Mouse (Mus musculus) MEL (cell line): Measurements from ENCODE around the gene Sidt2. TPM values are rescaled to one million over a fixed set of nuclear protein-coding genes. Genes with fewer than 3 reads are reported as not detected.

ENCODE experiments used
- DNase-seq: peaks from one replicate; pipeline ENCODE4 v3.0.0; 2011; ENCODE audit warnings: low read depth, low spot score
- H3K27ac ChIP-seq: 2 replicates; pipeline ENCODE4 v1.5.1; 2012; ENCODE audit warnings: low read depth, mild to moderate bottlenecking, control low read depth, low read length, moderate library complexity; ENCODE audit not compliant: control insufficient read depth
- H3K27me3 ChIP-seq, 2 experiments: fragments of 150-350 bp in 1 of 2; sonication (generic) in 1 of 2; 2 replicates each; pipeline ENCODE4 v1.6.1; 2012; ENCODE audit warnings: low read length in 2 of 2, mild to moderate bottlenecking in 2 of 2, improper control_type of control experiment in 1 of 2, moderate library complexity in 1 of 2; ENCODE audit not compliant: insufficient read depth in 2 of 2, control insufficient read depth in 1 of 2
- H3K36me3 ChIP-seq, 2 experiments: 2 replicates each; pipeline ENCODE4 v1.6.1; 2012 to 2014; ENCODE audit warnings: low read length in 2 of 2, improper control_type of control experiment in 1 of 2, inconsistent platforms in 1 of 2, mild to moderate bottlenecking in 1 of 2; ENCODE audit not compliant: insufficient read depth in 2 of 2, control insufficient read depth in 1 of 2
- H3K4me1 ChIP-seq, 2 experiments: fragments of 150-350 bp in 1 of 2; sonication (generic) in 1 of 2; 2 replicates each; pipeline ENCODE4 v1.6.1; 2012; ENCODE audit warnings: low read length in 2 of 2, improper control_type of control experiment in 1 of 2, mild to moderate bottlenecking in 1 of 2; ENCODE audit not compliant: insufficient read depth in 2 of 2, control insufficient read depth in 1 of 2
- H3K4me3 ChIP-seq, 2 experiments: fragments of 150-350 bp in 1 of 2; sonication (generic) in 1 of 2; 2 replicates each; pipeline ENCODE4 v1.5.1; 2012; ENCODE audit warnings: low read depth in 2 of 2, low read length in 2 of 2, mild to moderate bottlenecking in 2 of 2, moderate library complexity in 2 of 2, control low read depth in 1 of 2, improper control_type of control experiment in 1 of 2; ENCODE audit not compliant: control insufficient read depth in 1 of 2, insufficient read depth in 1 of 2
- H3K79me2 ChIP-seq: 2 replicates; pipeline ENCODE4 v1.6.1; 2012; ENCODE audit warnings: mild to moderate bottlenecking, low read length, moderate library complexity; ENCODE audit not compliant: control insufficient read depth, poor library complexity, insufficient read depth
- H3K9ac ChIP-seq: 2 replicates; pipeline ENCODE4 v1.6.1; 2012; ENCODE audit warnings: low read depth, mild to moderate bottlenecking, control low read depth, low read length, moderate library complexity; ENCODE audit not compliant: control insufficient read depth, poor library complexity, severe bottlenecking
- H3K9me3 ChIP-seq: fragments of 150-350 bp; sonication (generic); replicated peaks from 2 replicates; pipeline ENCODE4 v1.6.1; 2012; ENCODE audit warnings: mild to moderate bottlenecking, low read length, improper control_type of control experiment, moderate library complexity; ENCODE audit not compliant: insufficient read depth
- BHLHE40 ChIP-seq: IDR thresholded peaks from 2 replicates; pipeline ENCODE4 v1.6.1; 2012; ENCODE audit warnings: low read depth, mild to moderate bottlenecking, inconsistent platforms, low read length, improper control_type of control experiment, borderline replicate concordance
- CHD1 ChIP-seq: IDR thresholded peaks from 2 replicates; pipeline ENCODE4 v1.6.1; 2012; ENCODE audit warnings: low read depth, mild to moderate bottlenecking, inconsistent platforms, low read length, improper control_type of control experiment
- CHD2 ChIP-seq: IDR thresholded peaks from 2 replicates; pipeline ENCODE4 v1.6.1; 2011; ENCODE audit warnings: low read length, improper control_type of control experiment
- CTCF ChIP-seq, 3 experiments: IDR thresholded peaks in 2 of 3; conservative IDR thresholded peaks in 1 of 3; 2 replicates each; pipeline ENCODE4 v1.5.1; 2011 to 2012; ENCODE audit warnings: low read length in 3 of 3, low read depth in 2 of 3, mild to moderate bottlenecking in 2 of 3, improper control_type of control experiment in 1 of 3, inconsistent platforms in 1 of 3, mixed read lengths in 1 of 3, moderate library complexity in 1 of 3; ENCODE audit not compliant: control insufficient read depth in 1 of 3, insufficient read depth in 1 of 3, poor library complexity in 1 of 3, severe bottlenecking in 1 of 3
- E2F4 ChIP-seq: IDR thresholded peaks from 2 replicates; pipeline ENCODE4 v1.6.1; 2011; ENCODE audit warnings: low read depth, low read length, improper control_type of control experiment, borderline replicate concordance
- ELF1 ChIP-seq: IDR thresholded peaks from 2 replicates; pipeline ENCODE4 v1.6.1; 2014; ENCODE audit warnings: low read depth, mild to moderate bottlenecking, inconsistent platforms, low read length, improper control_type of control experiment, moderate library complexity
- EP300 ChIP-seq, 2 experiments: IDR thresholded peaks; 2 replicates each; pipeline ENCODE4 v1.6.1; 2011; ENCODE audit warnings: improper control_type of control experiment in 2 of 2, low read length in 2 of 2, low read depth in 1 of 2, mild to moderate bottlenecking in 1 of 2
- ETS1 ChIP-seq: IDR thresholded peaks from 2 replicates; pipeline ENCODE4 v1.6.1; 2012; ENCODE audit warnings: low read depth, mild to moderate bottlenecking, inconsistent platforms, low read length, improper control_type of control experiment, moderate library complexity
- GABPA ChIP-seq: IDR thresholded peaks from 2 replicates; pipeline ENCODE4 v1.6.1; 2012; ENCODE audit warnings: low read depth, mild to moderate bottlenecking, inconsistent platforms, low read length, improper control_type of control experiment, moderate library complexity
- HCFC1 ChIP-seq: IDR thresholded peaks from 2 replicates; pipeline ENCODE4 v1.6.1; 2012; ENCODE audit warnings: low read depth, mild to moderate bottlenecking, inconsistent platforms, low read length, improper control_type of control experiment, moderate library complexity
- JUND ChIP-seq: IDR thresholded peaks from 2 replicates; pipeline ENCODE4 v1.6.1; 2011; ENCODE audit warnings: low read depth, mild to moderate bottlenecking, improper control_type of control experiment, low read length
- KAT2A ChIP-seq: conservative IDR thresholded peaks from 2 replicates; pipeline ENCODE4 v1.6.1; 2012; ENCODE audit warnings: low read depth, low read length, improper control_type of control experiment, inconsistent platforms
- MAFK ChIP-seq: IDR thresholded peaks from 2 replicates; pipeline ENCODE4 v1.6.1; 2011; ENCODE audit warnings: low read depth, mild to moderate bottlenecking, low read length, improper control_type of control experiment, borderline replicate concordance
- MAZ ChIP-seq: IDR thresholded peaks from 2 replicates; pipeline ENCODE4 v1.6.1; 2012; ENCODE audit warnings: low read depth, mild to moderate bottlenecking, inconsistent platforms, low read length, improper control_type of control experiment
- MXI1 ChIP-seq: IDR thresholded peaks from 2 replicates; pipeline ENCODE4 v1.6.1; 2011; ENCODE audit warnings: mild to moderate bottlenecking, low read depth, low read length, improper control_type of control experiment
- MYB ChIP-seq: IDR thresholded peaks from 2 replicates; pipeline ENCODE4 v1.6.1; 2011; ENCODE audit warnings: mild to moderate bottlenecking, low read depth, low read length, improper control_type of control experiment
- MYC ChIP-seq: IDR thresholded peaks from 2 replicates; pipeline ENCODE4 v1.6.1; 2011; ENCODE audit warnings: low read depth, mild to moderate bottlenecking, low read length, improper control_type of control experiment, moderate library complexity
- NELFE ChIP-seq: IDR thresholded peaks from 2 replicates; pipeline ENCODE4 v1.6.1; 2011; ENCODE audit warnings: low read depth, low read length, improper control_type of control experiment
- NRF1 ChIP-seq: IDR thresholded peaks from 2 replicates; pipeline ENCODE4 v1.6.1; 2014; ENCODE audit warnings: low read depth, mild to moderate bottlenecking, inconsistent platforms, low read length, improper control_type of control experiment, moderate library complexity; ENCODE audit not compliant: poor library complexity, insufficient read depth, severe bottlenecking
- POLR2A ChIP-seq, 2 experiments: IDR thresholded peaks; 2 replicates each; pipeline ENCODE4 v1.6.1; 2011 to 2012; ENCODE audit warnings: low read length in 2 of 2, mild to moderate bottlenecking in 2 of 2, control low read depth in 1 of 2, improper control_type of control experiment in 1 of 2, low read depth in 1 of 2, moderate library complexity in 1 of 2; ENCODE audit not compliant: control insufficient read depth in 1 of 2, insufficient read depth in 1 of 2, poor library complexity in 1 of 2
- POLR2AphosphoS2 ChIP-seq: IDR thresholded peaks from 2 replicates; pipeline ENCODE4 v1.6.1; 2011; ENCODE audit warnings: low read length, improper control_type of control experiment
- POLR2AphosphoS5 ChIP-seq: IDR thresholded peaks from 2 replicates; pipeline ENCODE4 v1.6.1; 2012; ENCODE audit warnings: low read depth, borderline replicate concordance, mild to moderate bottlenecking, inconsistent platforms, low read length, moderate library complexity, mixed read lengths
- RAD21 ChIP-seq: IDR thresholded peaks from 2 replicates; pipeline ENCODE4 v1.6.1; 2011; ENCODE audit warnings: mild to moderate bottlenecking, low read depth, low read length, improper control_type of control experiment
- RCOR1 ChIP-seq: IDR thresholded peaks from 2 replicates; pipeline ENCODE4 v1.6.1; 2012; ENCODE audit warnings: low read depth, mild to moderate bottlenecking, inconsistent platforms, low read length, improper control_type of control experiment
- SMC3 ChIP-seq: IDR thresholded peaks from 2 replicates; pipeline ENCODE4 v1.6.1; 2011; ENCODE audit warnings: low read depth, low read length, improper control_type of control experiment
- TAL1 ChIP-seq: IDR thresholded peaks from 2 replicates; pipeline ENCODE4 v1.6.1; 2012; ENCODE audit warnings: mild to moderate bottlenecking, inconsistent platforms, low read length, moderate library complexity, mixed read lengths
- TBP ChIP-seq: IDR thresholded peaks from 2 replicates; pipeline ENCODE4 v1.8.0; 2011; ENCODE audit warnings: low read depth, low read length, improper control_type of control experiment
- TCF12 ChIP-seq: IDR thresholded peaks from 2 replicates; pipeline ENCODE4 v1.6.1; 2014; ENCODE audit warnings: low read depth, mild to moderate bottlenecking, inconsistent platforms, low read length, improper control_type of control experiment, moderate library complexity
- UBTF ChIP-seq: IDR thresholded peaks from 2 replicates; pipeline ENCODE4 v1.6.1; 2012; ENCODE audit warnings: low read depth, mild to moderate bottlenecking, inconsistent platforms, low read length, improper control_type of control experiment, moderate library complexity, borderline replicate concordance; ENCODE audit not compliant: insufficient read depth
- USF1 ChIP-seq: IDR thresholded peaks from 2 replicates; pipeline ENCODE4 v1.6.1; 2014; ENCODE audit warnings: low read depth, mild to moderate bottlenecking, inconsistent platforms, low read length, improper control_type of control experiment, moderate library complexity
- USF2 ChIP-seq, 2 experiments: IDR thresholded peaks; 2 replicates each; pipeline ENCODE4 v1.6.1; 2011 to 2012; ENCODE audit warnings: improper control_type of control experiment in 2 of 2, low read length in 2 of 2, borderline replicate concordance in 1 of 2, inconsistent platforms in 1 of 2, low read depth in 1 of 2, mild to moderate bottlenecking in 1 of 2; ENCODE audit not compliant: insufficient read depth in 1 of 2
- ZKSCAN1 ChIP-seq: IDR thresholded peaks from 2 replicates; pipeline ENCODE4 v1.6.1; 2012; ENCODE audit warnings: low read depth, mild to moderate bottlenecking, inconsistent platforms, low read length, improper control_type of control experiment, moderate library complexity
- ZMIZ1 ChIP-seq: IDR thresholded peaks from 2 replicates; pipeline ENCODE4 v1.6.1; 2012; ENCODE audit warnings: low read depth, mild to moderate bottlenecking, inconsistent platforms, low read length, improper control_type of control experiment, moderate library complexity
- ZNF384 ChIP-seq: IDR thresholded peaks from 2 replicates; pipeline ENCODE4 v1.6.1; 2012; ENCODE audit warnings: low read depth, mild to moderate bottlenecking, inconsistent platforms, low read length, improper control_type of control experiment
- polyA plus RNA-seq, 2 experiments: library from polyadenylated mRNA; stranded (reverse) in 1 of 2; unstranded in 1 of 2; fragments of >175 nt in 1 of 2; fragments of >200 nt in 1 of 2; gene quantifications; 2 replicates each; pipeline versions ENCODE4 v1.2.1 to v1.2.4; 2012; ENCODE audit warnings: low replicate concordance in 2 of 2, low read depth in 1 of 2; ENCODE audit not compliant: insufficient read length in 2 of 2, insufficient read depth in 1 of 2, missing spikeins in 1 of 2
- total RNA-seq: library from RNA; depleted of rRNA; stranded (reverse); fragments of 300-350 nt; gene quantifications from 2 replicates; pipeline ENCODE4 v1.2.3, GENCODE M21; 2012; rRNA removed

The Sidt2 gene
- 22.4 and 27.0 TPM in 2 replicates for total RNA-seq
- 10 to 100 TPM in 1 of 2 experiments, not detected in 1; 71.8 TPM for polyA plus RNA-seq

GRCm38 (mm10) chr9:45955107-45955963, at the start of gene Sidt2:
TSS of gene Sidt2 (minus strand) at chr9:45955258.
- Histone ChIP-seq H3K27me3 (no peaks in the 10 kb centered on the region), H3K79me2 (peaks cover 12% of the 10 kb centered on the region), H3K9me3 (no peaks in the 10 kb centered on the region), H3K36me3 (peaks cover 0 to 4% of the 10 kb centered on the region in 2 experiments; a peak in 1 of 4 replicates), H3K27ac (peak within 1 kb of the TSS; percentile 43), H3K4me1 (peaks cover 2 to 11% of the 10 kb centered on the region in 2 experiments; a peak in 2 of 4 replicates), H3K9ac (peak within 1 kb of the TSS; percentile 81), H3K4me3 (peak within 1 kb of the TSS; percentile 84 to 87)
- peak; percentile 90 for DNase-seq
- no peak for TF ChIP-seq RCOR1
- no peak for TF ChIP-seq JUND
- TF ChIP-seq NRF1 = peak; percentile 54
- no peak for TF ChIP-seq MYB
- TF ChIP-seq UBTF = no peak
- TF ChIP-seq CHD1 = no peak
- peak; percentile 64; the same call in 1 of the 2 replicates for TF ChIP-seq ETS1
- TF ChIP-seq ZKSCAN1 = no peak
- no peak for TF ChIP-seq POLR2AphosphoS5
- TF ChIP-seq USF1 = no peak
- 0 out of 2 replicates have a peak, but pooled peaks have one; percentile 25 for TF ChIP-seq TBP
- TF ChIP-seq KAT2A = no peak; the same call in 1 of the 2 replicates
- 0 out of 2 replicates have a peak, but pooled peaks have one; percentile 26 for TF ChIP-seq ELF1
- TF ChIP-seq EP300 (IDR thresholded peaks at IDR 0.05; ENCODE audit: low read depth in 1 of 2, low read length in 2 of 2) = 0 out of 4 replicates have a peak, but pooled peaks of 1 of the 2 experiments have one; percentile 4
- TF ChIP-seq CTCF (IDR thresholded peaks at IDR 0.05 in 2 of 3, conservative IDR thresholded peaks at IDR 0.05 in 1 of 3; ENCODE audit: control insufficient read depth in 1 of 3, insufficient read depth in 1 of 3, low read depth in 2 of 3, low read length in 3 of 3, poor library complexity in 1 of 3, severe bottlenecking in 1 of 3) = no peak
- no peak for TF ChIP-seq SMC3
- TF ChIP-seq CHD2 = no peak
- peak; percentile 81 for TF ChIP-seq MXI1
- TF ChIP-seq HCFC1 = peak; percentile 89
- no peak for TF ChIP-seq ZNF384
- TF ChIP-seq USF2 (IDR thresholded peaks at IDR 0.05; ENCODE audit: borderline replicate concordance in 1 of 2, insufficient read depth in 1 of 2, low read depth in 1 of 2, low read length in 2 of 2) = no peak
- peak in 1 of 2 experiments; percentile 54; a peak in 1 of 4 replicates for TF ChIP-seq POLR2A (IDR thresholded peaks at IDR 0.05; ENCODE audit: control insufficient read depth in 1 of 2, insufficient read depth in 1 of 2, low read depth in 1 of 2, low read length in 2 of 2, poor library complexity in 1 of 2)
- TF ChIP-seq POLR2AphosphoS2 = peak; percentile 48; the same call in 1 of the 2 replicates
- no peak for TF ChIP-seq MYC
- TF ChIP-seq ZMIZ1 = 0 out of 2 replicates have a peak, but pooled peaks have one; percentile 7
- peak; percentile 27; the same call in 1 of the 2 replicates for TF ChIP-seq TCF12
- TF ChIP-seq E2F4 = no peak
- TF ChIP-seq NELFE = no peak
- TF ChIP-seq RAD21 = no peak
- TF ChIP-seq MAFK = no peak
- no peak for TF ChIP-seq BHLHE40
- TF ChIP-seq MAZ = peak; percentile 40; the same call in 1 of the 2 replicates
- no peak for TF ChIP-seq TAL1
- no peak for TF ChIP-seq GABPA
